1 mouse cellular context compared by ENCODE assay signal in the genomic region with DNA sequence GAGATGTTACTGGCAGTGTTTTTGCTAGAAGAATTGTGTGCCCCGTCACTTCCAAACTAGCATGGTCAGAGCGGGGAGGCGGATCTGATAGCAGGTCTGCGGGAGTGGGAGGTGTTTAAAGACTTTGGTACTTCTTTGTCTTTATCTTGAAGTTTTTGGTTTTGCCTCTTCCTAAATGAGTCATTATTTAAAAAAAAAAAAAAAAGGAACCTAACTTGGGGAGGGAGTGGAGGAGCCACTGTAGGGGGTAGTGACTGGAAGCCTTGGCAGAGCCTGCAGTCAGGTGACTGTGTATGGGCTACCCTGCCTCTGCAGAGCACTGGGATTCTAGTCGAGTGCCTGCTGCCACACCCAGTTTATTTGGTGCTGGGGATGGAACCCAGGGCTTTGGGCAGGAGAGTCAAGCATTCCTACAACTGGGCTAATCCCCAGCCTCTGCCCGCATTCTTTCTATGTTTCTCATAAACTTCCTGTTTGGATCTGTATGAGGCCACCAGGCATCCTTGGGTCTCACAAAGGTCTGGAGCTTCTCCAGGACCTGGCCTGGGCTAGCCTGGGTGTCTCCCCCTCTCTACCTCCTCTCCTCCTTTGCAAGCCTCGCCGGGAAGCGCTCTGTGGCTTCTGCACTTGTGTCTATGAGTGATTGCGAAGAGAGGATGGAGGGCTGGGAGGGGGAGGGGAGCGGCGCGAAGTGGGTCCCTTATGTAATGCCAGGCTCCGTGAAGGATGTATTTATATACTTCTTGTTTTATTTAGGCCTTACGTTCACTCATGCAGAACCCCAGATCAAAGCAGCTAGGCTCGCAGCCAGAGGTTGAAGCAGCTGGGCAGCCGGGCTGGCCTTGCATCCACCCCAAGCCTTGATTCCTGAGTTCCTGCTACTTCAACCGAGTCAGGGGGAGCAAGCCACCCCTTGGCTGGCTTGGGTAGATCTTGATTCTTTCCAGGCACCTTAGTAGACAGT.
A peak's percentile ranks its signal among the peaks of the same experiment; 100 is the strongest.
TF ChIP-seq lines count a peak whose summit lies in the region.

No protein-coding gene starts in this region.

TF ChIP-seq in MEL, 35 proteins besides CTCF, POLR2A, EP300 and RAD21 (continued from another document):
- TF ChIP-seq BHLHE40 (IDR thresholded peaks at IDR 0.05; ENCODE audit: borderline replicate concordance, low read depth, low read length) (peak; percentile 91), POLR2AphosphoS5 (IDR thresholded peaks at IDR 0.05; ENCODE audit: borderline replicate concordance, low read depth, low read length) (no peak), JUND (IDR thresholded peaks at IDR 0.05; ENCODE audit: low read depth, low read length) (peak; percentile 96), SIN3A (IDR thresholded peaks at IDR 0.05; ENCODE audit: low read length) (peak; percentile 75), KAT2A (conservative IDR thresholded peaks at IDR 0.05; ENCODE audit: low read depth, low read length) (no peak), POLR2AphosphoS2 (IDR thresholded peaks at IDR 0.05; ENCODE audit: low read length) (peak; percentile 32; the same call in 1 of the 2 replicates), MEF2A (IDR thresholded peaks at IDR 0.05; ENCODE audit: extremely low read depth, insufficient replicate concordance, low read depth, low read length, poor library complexity, severe bottlenecking) (no peak), TCF12 (IDR thresholded peaks at IDR 0.05; ENCODE audit: low read depth, low read length) (peak; percentile 63), ZC3H11A (IDR thresholded peaks at IDR 0.05; ENCODE audit: low read depth, low read length) (no peak), ETS1 (IDR thresholded peaks at IDR 0.05; ENCODE audit: low read depth, low read length) (peak; percentile 95), TBP (IDR thresholded peaks at IDR 0.05; ENCODE audit: low read depth, low read length) (peak; percentile 69; the same call in 1 of the 2 replicates), SMC3 (IDR thresholded peaks at IDR 0.05; ENCODE audit: low read depth, low read length) (no peak), MAZ (IDR thresholded peaks at IDR 0.05; ENCODE audit: low read depth, low read length) (peak; percentile 96), MXI1 (IDR thresholded peaks at IDR 0.05; ENCODE audit: low read depth, low read length) (peak; percentile 81)
